Mouse (Mus musculus) embryonic facial prominence, embryonic 10.5 days (tissue): ENCODE data around the gene Cpsf4l. TPM values are rescaled to one million over a fixed set of nuclear protein-coding genes. Genes with fewer than 3 reads are reported as not detected.

ENCODE experiments used
- DNase-seq: peaks from one replicate; pipeline ENCODE4 v3.0.0-alpha.2; 2017; ENCODE audit warnings: low spot score
- H3K27ac ChIP-seq: fragments of 300-500 bp; sonication (generic); replicated peaks from 2 replicates; pipeline ENCODE4 v1.5.1; 2016; ENCODE audit warnings: mild to moderate bottlenecking
- H3K27me3 ChIP-seq: fragments of 300-500 bp; sonication (generic); replicated peaks from 2 replicates; pipeline ENCODE4 v1.6.1; 2016; ENCODE audit warnings: low read depth, mild to moderate bottlenecking; ENCODE audit not compliant: poor library complexity, severe bottlenecking
- H3K36me3 ChIP-seq: fragments of 300-500 bp; sonication (generic); replicated peaks from 2 replicates; pipeline ENCODE4 v1.6.1; 2016; ENCODE audit warnings: mild to moderate bottlenecking, moderate library complexity
- H3K4me1 ChIP-seq: fragments of 300-500 bp; sonication (generic); 2 replicates; pipeline ENCODE4 v1.6.1; 2016
- H3K4me3 ChIP-seq: fragments of 300-500 bp; sonication (generic); 2 replicates; pipeline ENCODE4 v1.5.1; 2016; ENCODE audit warnings: mild to moderate bottlenecking, moderate library complexity
- H3K9me3 ChIP-seq: fragments of 300-500 bp; sonication (generic); 2 replicates; pipeline ENCODE4 v1.6.1; 2016; ENCODE audit warnings: mild to moderate bottlenecking
- WGBS: fragments of 180-500 bp; shearing (Covaris S2); methylation state at CpG from one replicate; pipeline ENCODE4 v1.1.7; 2016; 5-methylcytosine and 5-hydroxymethylcytosine counted together
- polyA plus RNA-seq: library from polyadenylated mRNA; unstranded; fragments of >200 nt; fragmentation: Nextera tagmentation; extraction: Ambion mirVana; gene quantifications from 2 replicates; pipeline ENCODE4 v1.2.1, GENCODE M21; 2016

Gene Cpsf4l
- polyA plus RNA-seq, 1 experiment from 2014 or later: 0.69 TPM

GRCm38 (mm10) chr11:113710257-113710777 lies 500 bp upstream of the Cpsf4l start:
- peaks cover 35% of the 10 kb centered on the region for H3K27me3 ChIP-seq
- peak overlapping the region; percentile 36 for H3K4me3 ChIP-seq
- H3K36me3 ChIP-seq: peaks cover 11% of the 10 kb centered on the region
- peak; percentile 66 for DNase-seq
- H3K9me3 ChIP-seq: no peaks in the 10 kb centered on the region
- peaks cover 38% of the 10 kb centered on the region for H3K4me1 ChIP-seq
- H3K27ac ChIP-seq: peak overlapping the region; percentile 87
- 2% methylated on average over 10 of the region's 10 CpGs for WGBS

GRCm38 (mm10) chr11:113709272-113709671 lies 545 bp downstream of the Cpsf4l start:
- no peaks in the 10 kb centered on the region for H3K9me3 ChIP-seq
- WGBS: 7% methylated on average over 15 of the region's 15 CpGs
- peaks cover 32% of the 10 kb centered on the region for H3K27me3 ChIP-seq
- peaks cover 11% of the 10 kb centered on the region for H3K36me3 ChIP-seq
- H3K27ac ChIP-seq: peak overlapping the region; percentile 87
- peak overlapping the region; percentile 36 for H3K4me3 ChIP-seq
- peaks cover 40% of the 10 kb centered on the region for H3K4me1 ChIP-seq
- no peak for DNase-seq

DNA sequence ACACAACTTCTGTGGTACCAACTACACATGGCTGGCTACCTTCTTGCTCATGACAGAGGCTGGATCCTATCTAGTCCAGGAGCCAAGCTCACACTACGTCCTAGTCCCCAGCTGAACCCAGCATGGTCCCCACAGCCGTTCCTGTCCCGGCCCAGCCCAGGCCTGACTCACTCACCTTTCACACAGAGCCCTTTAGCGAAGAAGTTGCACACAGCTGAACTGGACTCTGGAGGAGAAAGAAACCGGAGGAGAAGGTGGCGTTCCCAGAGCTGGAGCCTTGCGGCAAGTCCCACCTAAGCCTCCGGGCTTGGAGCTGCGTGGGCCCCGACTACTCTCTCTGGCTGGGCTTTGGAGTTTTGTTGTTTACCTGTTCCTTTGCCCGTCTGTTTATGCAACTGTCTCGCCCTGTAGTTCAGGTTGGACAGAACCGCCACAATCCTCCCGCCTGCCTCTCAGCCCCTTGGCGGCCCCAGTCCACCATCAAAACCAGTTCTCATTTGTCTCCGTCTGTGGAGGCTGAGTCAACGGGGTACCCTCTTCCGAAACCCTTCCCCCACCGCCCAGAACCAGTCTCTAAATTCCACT lies 1.1 kb downstream of the Cpsf4l start:
- peaks cover 32% of the 10 kb centered on the region for H3K27me3 ChIP-seq
- H3K4me1 ChIP-seq: peaks cover 38% of the 10 kb centered on the region
- H3K27ac ChIP-seq: peak overlapping the region; percentile 87; the same call in 1 of the 2 replicates
- H3K4me3 ChIP-seq: peak overlapping the region; percentile 36
- peaks cover 11% of the 10 kb centered on the region for H3K36me3 ChIP-seq
- no peak for DNase-seq
- no peaks in the 10 kb centered on the region for H3K9me3 ChIP-seq
- 41% methylated on average over 19 of the region's 19 CpGs for WGBS

DNA sequence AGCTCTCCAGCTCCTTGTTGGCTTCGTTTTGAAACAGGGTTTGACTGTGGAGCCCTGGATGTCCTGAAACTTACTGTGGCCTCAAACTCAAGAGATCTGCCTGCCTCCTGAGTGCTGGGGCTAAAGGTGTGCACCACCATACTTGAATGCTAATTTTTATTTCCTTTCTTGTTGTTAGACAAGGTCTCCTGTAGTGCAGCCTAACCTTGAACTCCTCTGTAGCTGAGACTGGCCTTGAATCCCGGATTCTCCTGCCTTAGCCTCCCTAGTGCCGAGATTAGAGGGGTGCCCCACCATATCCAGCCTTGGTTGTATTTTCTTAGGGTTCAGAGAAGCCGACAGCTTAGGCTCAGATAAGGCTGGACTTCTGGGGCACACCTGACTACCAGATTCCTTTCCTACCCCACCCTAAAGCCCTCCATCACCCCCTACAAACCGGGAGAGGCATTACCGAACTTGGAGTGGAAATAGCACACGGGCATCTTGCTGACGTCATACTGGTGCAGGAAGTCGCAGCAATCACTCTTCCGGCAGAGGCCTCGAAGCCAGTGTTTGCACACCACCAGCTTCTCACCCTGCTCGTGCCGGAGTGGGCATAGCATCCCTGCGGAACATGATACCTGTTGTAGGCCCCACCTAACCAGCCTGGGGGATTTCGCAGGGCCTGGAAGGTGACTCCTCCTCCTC lies 3.7 kb downstream of the Cpsf4l start:
- no peak overlapping the region for H3K4me3 ChIP-seq
- no peak for DNase-seq
- H3K9me3 ChIP-seq: no peaks in the 10 kb centered on the region
- peaks cover 26% of the 10 kb centered on the region for H3K27me3 ChIP-seq
- H3K4me1 ChIP-seq: peaks cover 32% of the 10 kb centered on the region
- peaks cover 18% of the 10 kb centered on the region for H3K36me3 ChIP-seq
- no peak overlapping the region for H3K27ac ChIP-seq
- whole genome bisulfite sequencing: 85% methylated on average over 15 of the region's 15 CpGs

DNA sequence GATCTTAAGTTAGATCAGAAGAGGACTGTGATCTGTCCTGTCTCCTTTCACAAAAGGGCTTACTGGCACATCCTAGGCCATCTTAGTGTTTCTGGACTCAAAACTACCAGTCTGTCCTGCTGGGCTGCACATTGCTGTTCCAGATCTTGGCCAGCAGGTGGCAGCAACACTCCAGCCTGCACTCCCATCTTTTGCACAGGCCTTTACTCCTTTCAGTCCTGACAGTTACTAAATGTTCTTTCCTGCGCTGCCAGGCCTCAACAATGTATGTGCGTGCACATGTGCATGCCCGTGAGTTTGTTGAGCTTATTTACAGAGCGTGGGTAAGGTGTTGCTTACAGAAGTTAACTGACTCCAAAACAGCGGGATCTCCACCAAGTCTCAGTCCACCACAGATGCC lies 6.1 kb downstream of the Cpsf4l start:
- peaks cover 30% of the 10 kb centered on the region for H3K36me3 ChIP-seq
- H3K4me1 ChIP-seq: peaks cover 8% of the 10 kb centered on the region
- no peak overlapping the region for H3K4me3 ChIP-seq
- H3K27ac ChIP-seq: no peak overlapping the region
- peaks cover 14% of the 10 kb centered on the region for H3K27me3 ChIP-seq
- 50% methylated on average over 5 of the region's 5 CpGs for WGBS
- no peaks in the 10 kb centered on the region for H3K9me3 ChIP-seq
- DNase-seq: peak; percentile 83

DNA sequence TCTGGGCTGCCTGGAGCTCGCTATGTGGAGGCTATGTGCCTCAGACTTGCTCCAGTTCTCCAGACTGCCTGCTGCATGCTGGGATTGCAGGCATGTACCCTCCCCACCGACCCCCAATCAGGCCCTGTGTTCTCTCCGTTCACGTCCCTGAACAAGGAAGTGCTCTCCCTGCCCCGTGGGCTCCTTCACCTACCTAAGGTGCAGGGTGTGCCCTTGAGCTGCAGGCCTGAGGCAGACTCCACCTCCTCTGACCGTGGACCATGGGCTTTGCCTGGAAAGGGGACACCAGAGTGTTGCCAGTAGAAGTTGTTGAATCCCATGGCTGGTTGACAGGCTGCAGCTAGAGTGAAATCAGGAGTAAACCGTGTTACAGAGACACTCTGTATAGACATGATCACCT lies 10.2 kb downstream of the Cpsf4l start:
- 84% methylated on average over 7 of the region's 7 CpGs for WGBS
- no peak overlapping the region for H3K4me3 ChIP-seq
- peaks cover 60% of the 10 kb centered on the region for H3K36me3 ChIP-seq

DNA sequence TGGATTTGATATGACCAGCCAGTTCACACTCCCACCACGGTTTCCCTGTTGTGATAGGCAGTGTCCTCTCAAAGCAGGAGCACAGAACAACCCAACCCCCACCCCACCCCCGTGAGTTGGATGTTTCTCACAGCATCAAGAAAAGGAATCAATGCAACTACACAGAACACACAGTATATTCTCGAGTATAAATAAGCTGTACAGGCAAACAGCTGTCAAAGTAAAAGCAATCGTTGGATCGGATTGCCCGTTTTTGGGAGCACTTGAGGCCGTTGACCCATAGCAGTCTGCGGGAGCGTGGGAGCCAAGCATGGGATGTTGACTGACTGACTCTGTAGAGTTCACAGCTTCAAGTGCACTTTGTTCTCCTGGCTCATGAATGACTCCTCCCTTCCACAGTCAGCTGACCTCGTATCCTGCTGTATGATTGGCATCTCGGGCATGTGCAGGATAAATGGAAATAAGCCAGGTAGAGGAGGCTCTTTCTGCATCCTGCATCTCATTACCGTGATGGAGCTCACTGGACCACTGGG lies 11.7 kb downstream of the Cpsf4l start:
- no peak overlapping the region for H3K27ac ChIP-seq
- peaks cover 76% of the 10 kb centered on the region for H3K36me3 ChIP-seq

More for the DNA sequence above, 10.2 kb downstream of the Cpsf4l start:
- Histone ChIP-seq H3K27ac (no peak overlapping the region), H3K27me3 (no peaks in the 10 kb centered on the region), H3K9me3 (peaks cover 4% of the 10 kb centered on the region; the same call in 1 of the 2 replicates), H3K4me1 (peaks cover 7% of the 10 kb centered on the region)
- DNase-seq: no peak

DNA sequence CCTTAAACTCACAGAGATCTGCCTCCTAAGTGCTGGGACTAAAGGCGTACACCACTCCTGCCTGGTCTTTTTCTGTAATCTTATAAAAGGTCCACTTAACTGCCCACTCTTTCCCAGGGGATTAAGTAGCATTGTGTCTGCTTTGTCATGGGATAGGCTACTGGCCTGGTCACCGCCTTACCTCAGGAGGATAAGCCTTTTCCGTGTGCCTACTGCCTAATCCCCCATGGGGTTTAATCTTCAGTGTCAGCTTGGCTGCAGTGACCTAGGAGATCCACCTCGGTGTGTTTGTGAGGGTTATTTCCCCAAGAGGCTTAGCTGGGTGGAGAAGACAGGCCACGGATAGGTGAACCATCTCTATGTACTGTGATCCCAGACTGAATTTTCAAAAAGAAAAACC lies 12.2 kb downstream of the Cpsf4l start:
- no peak for DNase-seq
- Histone ChIP-seq H3K36me3 (peaks cover 81% of the 10 kb centered on the region), H3K27me3 (no peaks in the 10 kb centered on the region), H3K4me3 (no peak overlapping the region), H3K27ac (no peak overlapping the region), H3K9me3 (peaks cover 4% of the 10 kb centered on the region; the same call in 1 of the 2 replicates), H3K4me1 (peaks cover 7% of the 10 kb centered on the region; the same call in 1 of the 2 replicates)
- 70% methylated on average over 5 of the region's 5 CpGs for WGBS

More for the DNA sequence above, 11.7 kb downstream of the Cpsf4l start:
- H3K4me1 ChIP-seq: peaks cover 7% of the 10 kb centered on the region; the same call in 1 of the 2 replicates
- DNase-seq: no peak
- peaks cover 4% of the 10 kb centered on the region; the same call in 1 of the 2 replicates for H3K9me3 ChIP-seq
- 79% methylated on average over 12 of the region's 12 CpGs for WGBS
- no peak overlapping the region for H3K4me3 ChIP-seq
- H3K27me3 ChIP-seq: no peaks in the 10 kb centered on the region

GRCm38 (mm10) chr11:113691851-113692250 lies 18.0 kb downstream of the Cpsf4l start:
- Histone ChIP-seq H3K27ac (no peak overlapping the region), H3K9me3 (peaks cover 4% of the 10 kb centered on the region; the same call in 1 of the 2 replicates), H3K27me3 (no peaks in the 10 kb centered on the region), H3K36me3 (peaks cover 94% of the 10 kb centered on the region), H3K4me3 (no peak overlapping the region), H3K4me1 (peaks cover 3% of the 10 kb centered on the region)
- no peak for DNase-seq
- 77% methylated on average over 3 of the region's 3 CpGs for WGBS

DNA sequence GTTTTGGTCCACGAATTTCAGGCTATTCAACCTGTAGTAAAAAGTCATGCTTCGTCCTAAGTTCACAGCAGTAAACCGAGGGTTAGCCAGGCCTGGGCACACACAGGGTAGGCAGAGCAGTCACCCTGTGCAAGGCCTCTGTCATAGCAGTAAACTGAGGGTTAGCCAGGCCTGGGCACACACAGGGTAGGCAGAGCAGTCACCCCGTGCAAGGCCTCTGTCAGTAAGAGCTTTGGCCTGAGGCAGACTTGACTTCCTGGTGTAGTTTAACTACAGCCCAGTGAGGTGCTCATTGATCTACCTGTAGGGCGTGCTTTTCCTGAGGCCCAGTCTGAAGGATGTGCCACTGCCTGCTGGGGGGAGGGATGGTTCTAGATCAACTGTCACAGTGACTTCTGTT lies 18.5 kb downstream of the Cpsf4l start:
- no peak overlapping the region for H3K4me3 ChIP-seq
- 87% methylated on average over 5 of the region's 5 CpGs for WGBS

DNA sequence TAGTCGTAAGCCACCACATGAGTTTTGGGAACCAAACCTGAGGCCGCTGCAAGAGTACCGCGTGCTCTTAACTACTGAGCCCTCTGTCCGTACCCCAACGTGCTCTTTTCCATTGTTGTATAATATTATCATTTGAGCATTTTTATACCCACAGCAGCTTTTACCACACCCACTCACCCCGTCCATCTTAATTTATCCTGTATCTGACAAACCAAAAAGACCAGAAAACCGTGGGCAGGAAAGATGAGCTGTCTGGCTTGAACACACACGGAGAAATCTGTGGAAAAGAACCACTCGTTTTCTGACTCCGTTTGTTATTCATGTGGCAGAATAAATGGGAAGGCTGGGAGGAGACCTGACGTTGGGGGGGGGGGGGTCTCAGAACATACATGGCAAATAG lies 19.3 kb downstream of the Cpsf4l start:
- peaks cover 81% of the 10 kb centered on the region for H3K36me3 ChIP-seq
- no peak for DNase-seq
- WGBS: 94% methylated on average over 12 of the region's 12 CpGs
- peaks cover 11% of the 10 kb centered on the region for H3K4me1 ChIP-seq
- peaks cover 2% of the 10 kb centered on the region; the same call in 1 of the 2 replicates for H3K9me3 ChIP-seq
- H3K4me3 ChIP-seq: no peak overlapping the region
- no peak overlapping the region for H3K27ac ChIP-seq
- no peaks in the 10 kb centered on the region for H3K27me3 ChIP-seq

More for the DNA sequence above, 18.5 kb downstream of the Cpsf4l start:
- H3K36me3 ChIP-seq: peaks cover 89% of the 10 kb centered on the region
- DNase-seq: no peak
- H3K4me1 ChIP-seq: peaks cover 8% of the 10 kb centered on the region
- peaks cover 4% of the 10 kb centered on the region; the same call in 1 of the 2 replicates for H3K9me3 ChIP-seq
- no peaks in the 10 kb centered on the region for H3K27me3 ChIP-seq
- no peak overlapping the region for H3K27ac ChIP-seq

DNA sequence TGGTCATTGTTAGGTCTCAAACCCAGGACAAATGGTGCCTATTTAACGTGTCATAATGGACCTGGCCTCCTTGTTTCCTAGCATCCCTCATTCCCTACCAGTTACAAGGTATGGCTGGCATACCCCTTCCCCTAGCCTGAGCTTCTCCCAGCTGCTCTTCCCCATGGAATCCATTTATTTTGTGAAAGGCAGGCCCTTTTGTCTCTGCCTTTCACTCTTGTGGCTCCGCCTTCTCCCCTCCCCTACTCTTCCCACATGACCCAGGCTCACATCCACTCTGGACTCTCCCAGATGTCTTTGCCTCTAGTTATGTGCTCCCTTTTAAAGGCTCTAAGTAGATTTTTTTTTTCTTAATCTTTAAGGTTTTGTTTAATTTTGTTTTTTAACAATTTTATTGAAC lies 22.8 kb downstream of the Cpsf4l start:
- Histone ChIP-seq H3K36me3 (peaks cover 46% of the 10 kb centered on the region), H3K27ac (no peak overlapping the region), H3K9me3 (no peaks in the 10 kb centered on the region), H3K4me1 (peaks cover 29% of the 10 kb centered on the region), H3K4me3 (peak overlapping the region; percentile 21; the same call in 1 of the 2 replicates), H3K27me3 (no peaks in the 10 kb centered on the region)
- WGBS: 65% methylated on average over 2 of the region's 2 CpGs
- no peak for DNase-seq
